Mouse (Mus musculus) MEL (cell line): ENCODE results near the gene Gas7. TPM values are rescaled to one million over a fixed set of nuclear protein-coding genes. Genes with fewer than 3 reads are reported as not detected.

Experiments used
- DNase-seq: peaks from one replicate; pipeline ENCODE4 v3.0.0; 2011; ENCODE audit warnings: low read depth, low spot score
- H3K27ac ChIP-seq: 2 replicates; pipeline ENCODE4 v1.5.1; 2012; ENCODE audit warnings: low read depth, mild to moderate bottlenecking, control low read depth, low read length, moderate library complexity; ENCODE audit not compliant: control insufficient read depth
- H3K27me3 ChIP-seq, 2 experiments: fragments of 150-350 bp in 1 of 2; sonication (generic) in 1 of 2; 2 replicates each; pipeline ENCODE4 v1.6.1; 2012; ENCODE audit warnings: low read length in 2 of 2, mild to moderate bottlenecking in 2 of 2, improper control_type of control experiment in 1 of 2, moderate library complexity in 1 of 2; ENCODE audit not compliant: insufficient read depth in 2 of 2, control insufficient read depth in 1 of 2
- H3K36me3 ChIP-seq, 2 experiments: 2 replicates each; pipeline ENCODE4 v1.6.1; 2012 to 2014; ENCODE audit warnings: low read length in 2 of 2, improper control_type of control experiment in 1 of 2, inconsistent platforms in 1 of 2, mild to moderate bottlenecking in 1 of 2; ENCODE audit not compliant: insufficient read depth in 2 of 2, control insufficient read depth in 1 of 2
- H3K4me1 ChIP-seq, 2 experiments: fragments of 150-350 bp in 1 of 2; sonication (generic) in 1 of 2; 2 replicates each; pipeline ENCODE4 v1.6.1; 2012; ENCODE audit warnings: low read length in 2 of 2, improper control_type of control experiment in 1 of 2, mild to moderate bottlenecking in 1 of 2; ENCODE audit not compliant: insufficient read depth in 2 of 2, control insufficient read depth in 1 of 2
- H3K4me3 ChIP-seq, 2 experiments: fragments of 150-350 bp in 1 of 2; sonication (generic) in 1 of 2; 2 replicates each; pipeline ENCODE4 v1.5.1; 2012; ENCODE audit warnings: low read depth in 2 of 2, low read length in 2 of 2, mild to moderate bottlenecking in 2 of 2, moderate library complexity in 2 of 2, control low read depth in 1 of 2, improper control_type of control experiment in 1 of 2; ENCODE audit not compliant: control insufficient read depth in 1 of 2, insufficient read depth in 1 of 2
- H3K79me2 ChIP-seq: 2 replicates; pipeline ENCODE4 v1.6.1; 2012; ENCODE audit warnings: mild to moderate bottlenecking, low read length, moderate library complexity; ENCODE audit not compliant: control insufficient read depth, poor library complexity, insufficient read depth
- H3K9ac ChIP-seq: 2 replicates; pipeline ENCODE4 v1.6.1; 2012; ENCODE audit warnings: low read depth, mild to moderate bottlenecking, control low read depth, low read length, moderate library complexity; ENCODE audit not compliant: control insufficient read depth, poor library complexity, severe bottlenecking
- H3K9me3 ChIP-seq: fragments of 150-350 bp; sonication (generic); replicated peaks from 2 replicates; pipeline ENCODE4 v1.6.1; 2012; ENCODE audit warnings: mild to moderate bottlenecking, low read length, improper control_type of control experiment, moderate library complexity; ENCODE audit not compliant: insufficient read depth
- CHD1 ChIP-seq: IDR thresholded peaks from 2 replicates; pipeline ENCODE4 v1.6.1; 2012; ENCODE audit warnings: low read depth, mild to moderate bottlenecking, inconsistent platforms, low read length, improper control_type of control experiment
- CHD2 ChIP-seq: IDR thresholded peaks from 2 replicates; pipeline ENCODE4 v1.6.1; 2011; ENCODE audit warnings: low read length, improper control_type of control experiment
- HCFC1 ChIP-seq: IDR thresholded peaks from 2 replicates; pipeline ENCODE4 v1.6.1; 2012; ENCODE audit warnings: low read depth, mild to moderate bottlenecking, inconsistent platforms, low read length, improper control_type of control experiment, moderate library complexity
- KAT2A ChIP-seq: conservative IDR thresholded peaks from 2 replicates; pipeline ENCODE4 v1.6.1; 2012; ENCODE audit warnings: low read depth, low read length, improper control_type of control experiment, inconsistent platforms
- MAFK ChIP-seq: IDR thresholded peaks from 2 replicates; pipeline ENCODE4 v1.6.1; 2011; ENCODE audit warnings: low read depth, mild to moderate bottlenecking, low read length, improper control_type of control experiment, borderline replicate concordance
- MEF2A ChIP-seq: IDR thresholded peaks from 2 replicates; pipeline ENCODE4 v1.6.1; 2014; ENCODE audit warnings: low read depth, mild to moderate bottlenecking, inconsistent platforms, low read length, improper control_type of control experiment; ENCODE audit not compliant: poor library complexity, insufficient replicate concordance, severe bottlenecking; ENCODE audit errors: extremely low read depth
- NELFE ChIP-seq: IDR thresholded peaks from 2 replicates; pipeline ENCODE4 v1.6.1; 2011; ENCODE audit warnings: low read depth, low read length, improper control_type of control experiment
- RAD21 ChIP-seq: IDR thresholded peaks from 2 replicates; pipeline ENCODE4 v1.6.1; 2011; ENCODE audit warnings: mild to moderate bottlenecking, low read depth, low read length, improper control_type of control experiment
- RCOR1 ChIP-seq: IDR thresholded peaks from 2 replicates; pipeline ENCODE4 v1.6.1; 2012; ENCODE audit warnings: low read depth, mild to moderate bottlenecking, inconsistent platforms, low read length, improper control_type of control experiment
- SIN3A ChIP-seq: IDR thresholded peaks from 2 replicates; pipeline ENCODE4 v1.6.1; 2012; ENCODE audit warnings: low read length, improper control_type of control experiment, inconsistent platforms
- TCF12 ChIP-seq: IDR thresholded peaks from 2 replicates; pipeline ENCODE4 v1.6.1; 2014; ENCODE audit warnings: low read depth, mild to moderate bottlenecking, inconsistent platforms, low read length, improper control_type of control experiment, moderate library complexity
- UBTF ChIP-seq: IDR thresholded peaks from 2 replicates; pipeline ENCODE4 v1.6.1; 2012; ENCODE audit warnings: low read depth, mild to moderate bottlenecking, inconsistent platforms, low read length, improper control_type of control experiment, moderate library complexity, borderline replicate concordance; ENCODE audit not compliant: insufficient read depth
- USF1 ChIP-seq: IDR thresholded peaks from 2 replicates; pipeline ENCODE4 v1.6.1; 2014; ENCODE audit warnings: low read depth, mild to moderate bottlenecking, inconsistent platforms, low read length, improper control_type of control experiment, moderate library complexity
- USF2 ChIP-seq, 2 experiments: IDR thresholded peaks; 2 replicates each; pipeline ENCODE4 v1.6.1; 2011 to 2012; ENCODE audit warnings: improper control_type of control experiment in 2 of 2, low read length in 2 of 2, borderline replicate concordance in 1 of 2, inconsistent platforms in 1 of 2, low read depth in 1 of 2, mild to moderate bottlenecking in 1 of 2; ENCODE audit not compliant: insufficient read depth in 1 of 2
- ZMIZ1 ChIP-seq: IDR thresholded peaks from 2 replicates; pipeline ENCODE4 v1.6.1; 2012; ENCODE audit warnings: low read depth, mild to moderate bottlenecking, inconsistent platforms, low read length, improper control_type of control experiment, moderate library complexity
- polyA plus RNA-seq, 2 experiments: library from polyadenylated mRNA; stranded (reverse) in 1 of 2; unstranded in 1 of 2; fragments of >175 nt in 1 of 2; fragments of >200 nt in 1 of 2; gene quantifications; 2 replicates each; pipeline versions ENCODE4 v1.2.1 to v1.2.4; 2012; ENCODE audit warnings: low replicate concordance in 2 of 2, low read depth in 1 of 2; ENCODE audit not compliant: insufficient read length in 2 of 2, insufficient read depth in 1 of 2, missing spikeins in 1 of 2
- total RNA-seq: library from RNA; depleted of rRNA; stranded (reverse); fragments of 300-350 nt; gene quantifications from 2 replicates; pipeline ENCODE4 v1.2.3, GENCODE M21; 2012

Gas7 gene
- total and polyA plus RNA-seq, 3 experiments: 0.04 TPM; not detected in 2

DNA sequence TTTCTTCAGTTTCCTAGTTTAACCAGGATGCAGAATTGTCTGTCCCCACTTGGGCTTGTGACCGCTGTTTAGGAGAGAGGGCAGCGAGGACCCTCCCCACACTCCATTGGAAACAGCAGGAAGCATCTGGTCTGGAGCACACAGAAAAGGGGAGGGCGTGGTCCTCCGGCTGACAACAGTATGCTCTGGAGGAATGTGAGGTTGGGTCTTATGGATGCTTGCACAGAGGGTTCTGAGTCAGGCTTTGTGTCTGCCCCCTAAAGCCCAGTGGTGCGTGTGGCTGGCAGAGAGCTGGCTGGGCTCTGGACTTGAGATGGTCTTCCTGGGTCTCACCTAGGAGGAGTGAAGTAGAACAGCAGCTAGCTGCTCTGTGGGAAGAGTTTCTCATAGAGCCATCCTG, 19.4 kb downstream of the Gas7 start:
- TF ChIP-seq ZMIZ1 (no peak), TCF12 (no peak), KAT2A (no peak), MEF2A (no peak), CHD1 (no peak), RCOR1 (no peak), USF2 (IDR thresholded peaks at IDR 0.05; ENCODE audit: borderline replicate concordance in 1 of 2, insufficient read depth in 1 of 2, low read depth in 1 of 2, low read length in 2 of 2) (no peak), MAFK (no peak), NELFE (no peak)
- TF ChIP-seq, all 39 proteins: peak for 0
- Histone ChIP-seq H3K4me3 (no peak overlapping the region), H3K9me3 (no peaks in the 10 kb centered on the region)

DNA sequence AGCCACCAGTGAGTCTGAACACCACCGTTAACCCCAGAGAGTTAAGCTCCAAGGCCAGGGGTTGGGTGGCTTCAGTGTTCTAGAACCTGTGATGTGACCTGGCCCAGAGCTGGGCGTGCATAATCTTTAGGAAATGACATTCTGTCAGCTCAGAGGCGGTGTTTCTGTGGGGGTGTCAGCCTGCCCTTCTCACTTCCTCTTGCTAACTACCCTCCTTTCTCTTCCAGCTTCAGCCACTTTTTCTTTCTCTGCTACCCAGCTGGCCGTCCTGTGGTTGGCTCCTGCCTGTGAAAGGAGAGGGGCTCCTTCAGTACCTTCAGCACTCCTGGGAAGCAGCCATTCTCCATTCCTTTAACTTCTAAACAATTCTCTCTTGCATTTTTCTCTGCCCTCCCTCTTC, 24.3 kb downstream of the Gas7 start:
- Histone ChIP-seq H3K79me2 (no peaks in the 10 kb centered on the region), H3K9ac (no peak overlapping the region), H3K4me1 (no peaks in the 10 kb centered on the region), H3K9me3 (no peaks in the 10 kb centered on the region), H3K36me3 (no peaks in the 10 kb centered on the region), H3K27ac (no peak overlapping the region), H3K4me3 (no peak overlapping the region), H3K27me3 (no peaks in the 10 kb centered on the region)
- DNase-seq: no peak
- TF ChIP-seq UBTF (no peak), USF1 (no peak)

More for the DNA sequence above, 19.4 kb downstream of the Gas7 start:
- Histone ChIP-seq H3K27ac (no peak overlapping the region), H3K9ac (no peak overlapping the region), H3K27me3 (no peaks in the 10 kb centered on the region), H3K36me3 (no peaks in the 10 kb centered on the region), H3K4me1 (no peaks in the 10 kb centered on the region), H3K79me2 (no peaks in the 10 kb centered on the region)
- DNase-seq: no peak

DNA sequence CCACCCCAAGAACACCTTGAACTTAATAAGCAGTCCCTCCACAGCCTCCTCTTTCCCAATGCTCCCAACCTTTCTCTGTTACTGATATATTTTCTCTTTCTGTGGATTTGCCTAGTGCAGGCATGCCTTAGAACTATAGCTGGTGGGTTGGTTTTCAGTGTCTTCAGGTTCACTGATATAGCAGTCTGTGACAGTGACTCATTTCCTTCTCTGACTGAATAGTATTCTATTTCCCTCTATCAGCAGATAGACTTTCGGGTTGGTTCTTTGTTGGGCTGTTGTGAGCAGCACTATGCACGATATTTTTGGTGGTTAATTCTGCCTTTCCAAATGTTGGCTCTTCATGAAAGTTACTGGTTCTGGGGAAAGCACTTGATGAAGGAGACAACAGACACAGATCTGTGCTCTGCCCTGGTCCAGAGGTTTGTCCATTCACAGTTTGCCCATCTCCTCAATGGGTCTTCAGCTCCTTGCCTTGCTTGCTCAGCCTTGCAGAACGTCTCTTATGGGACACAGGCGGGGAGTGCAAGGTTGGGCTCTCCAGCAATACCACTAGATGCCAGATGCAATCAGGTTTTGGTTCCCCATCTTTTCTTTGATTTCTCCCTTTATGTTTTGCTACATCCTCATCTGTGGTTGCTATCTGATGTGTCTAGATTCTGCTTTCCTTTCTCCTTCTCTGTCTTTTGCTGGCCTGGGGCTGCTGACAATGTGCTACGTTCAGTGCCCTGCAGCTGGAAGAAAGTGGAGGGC, 25.1 kb downstream of the Gas7 start:
- Histone ChIP-seq H3K4me3 (no peak overlapping the region), H3K9ac (no peak overlapping the region), H3K27me3 (no peaks in the 10 kb centered on the region), H3K9me3 (no peaks in the 10 kb centered on the region), H3K27ac (no peak overlapping the region), H3K4me1 (no peaks in the 10 kb centered on the region), H3K36me3 (no peaks in the 10 kb centered on the region), H3K79me2 (no peaks in the 10 kb centered on the region)
- no peak for DNase-seq
- TF ChIP-seq SIN3A (no peak), CHD2 (no peak), MEF2A (no peak), HCFC1 (no peak), RAD21 (no peak)
